Comparison of ENCODE assay signal across 12 mouse cellular contexts in genomic region chr10:20912019-20912418, GRCm38 (mm10).
"Had no signal": no experiment of that assay in that cellular context is flagged by ENCODE, and none has a peak within 500 bp of the region (broad histone marks: within the 10 kb centered on the region; RNA-seq: fewer than 3 reads in every experiment).

No protein-coding gene starts in this region.

- DNase-seq: kidney, adult 18-20 months; kidney, postnatal 10 days; kidney, postnatal 4 days; lung, adult 2 months; lung, postnatal 36 days; right cerebral cortex, postnatal 25 days; thymus, postnatal 14 days had no signal

- H3K9me3 ChIP-seq: limb, embryonic 10.5 days; midbrain, embryonic 13.5 days had no signal

- H3K27me3 ChIP-seq: midbrain, embryonic 13.5 days had no signal

- ATAC-seq: lung, postnatal 0 days; midbrain, embryonic 13.5 days had no signal

- H3K27ac ChIP-seq: left cerebral cortex, adult 2 months; limb, embryonic 10.5 days; midbrain, embryonic 13.5 days; stomach, postnatal 0 days had no signal

- H3K4me3 ChIP-seq: left cerebral cortex, adult 2 months; limb, embryonic 10.5 days; midbrain, embryonic 13.5 days had no signal

- H3K9ac ChIP-seq: midbrain, embryonic 13.5 days had no signal

- H3K4me1 ChIP-seq: limb, embryonic 10.5 days had no signal

- H3K36me3 ChIP-seq: limb, embryonic 10.5 days; midbrain, embryonic 13.5 days had no signal

- H3K4me2 ChIP-seq: midbrain, embryonic 13.5 days had no signal
